Mouse (Mus musculus): ENCODE measurements around the gene Slc7a11. TPM values are rescaled to one million over a fixed set of nuclear protein-coding genes. Genes with fewer than 3 reads are reported as not detected.

Gene Slc7a11
- polyA plus RNA-seq, 1 experiment from 2014 or later = 1.1 TPM

- Histone ChIP-seq H3K27ac (no peak overlapping the region), H3K36me3 (no peaks in the 10 kb centered on the region), H3K9ac (no peak overlapping the region), H3K4me1 (peaks cover 4% of the 10 kb centered on the region), H3K4me2 (no peak overlapping the region), H3K4me3 (no peak overlapping the region), H3K9me3 (no peaks in the 10 kb centered on the region), H3K27me3 (no peaks in the 10 kb centered on the region)
- WGBS = 79% methylated on average over 4 of the region's 4 CpGs
- ATAC-seq (ENCODE audit: insufficient number of reproducible peaks, insufficient read depth, low FRiP score, low TSS enrichment, low read depth) = no peak
Measured at GRCm38 (mm10) chr3:50014396-50014795, 429.0 kb downstream of the Slc7a11 start.

DNA sequence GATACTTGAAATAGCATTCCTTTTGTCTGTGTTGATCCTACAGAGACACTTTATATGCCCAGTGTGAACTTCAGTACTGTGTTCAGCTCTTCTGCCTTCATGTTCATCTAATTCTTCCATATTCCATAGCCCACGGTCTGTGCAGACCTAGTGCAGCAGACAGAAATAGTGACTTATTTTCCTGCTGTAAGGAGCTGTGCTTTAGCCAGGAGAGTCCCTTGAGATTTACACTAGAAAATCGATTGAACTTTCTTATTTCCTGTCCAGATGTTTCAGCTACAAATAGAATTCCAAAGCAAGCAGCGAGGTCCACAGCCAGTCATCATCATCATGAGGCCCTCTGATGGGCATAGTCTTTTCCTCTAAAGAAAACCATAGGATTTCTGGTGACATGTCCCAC, 431.4 kb downstream of the Slc7a11 start:
- no peaks in the 10 kb centered on the region for H3K9me3 ChIP-seq
- H3K27ac ChIP-seq = peak overlapping the region; percentile 68; the same call in 1 of the 2 replicates
- H3K9ac ChIP-seq = no peak overlapping the region
- no peak overlapping the region for H3K4me3 ChIP-seq
- H3K36me3 ChIP-seq = no peaks in the 10 kb centered on the region
- 29% methylated on average over 3 of the region's 3 CpGs for WGBS
- no peaks in the 10 kb centered on the region for H3K27me3 ChIP-seq
- no peak for ATAC-seq (ENCODE audit: insufficient number of reproducible peaks, insufficient read depth, low FRiP score, low TSS enrichment, low read depth)
- no peak overlapping the region for H3K4me2 ChIP-seq
- peaks cover 4% of the 10 kb centered on the region for H3K4me1 ChIP-seq

GRCm38 (mm10) chr3:50003970-50004683, 439.3 kb downstream of the Slc7a11 start:
- no peak overlapping the region for H3K4me2 ChIP-seq
- H3K36me3 ChIP-seq = no peaks in the 10 kb centered on the region
- 0 out of 2 replicates have a peak, but pooled peaks cover 5% of the 10 kb centered on the region for H3K4me1 ChIP-seq
- H3K27ac ChIP-seq = no peak overlapping the region
- no peak overlapping the region for H3K4me3 ChIP-seq
- H3K9ac ChIP-seq = no peak overlapping the region
- H3K9me3 ChIP-seq = no peaks in the 10 kb centered on the region
- H3K27me3 ChIP-seq = no peaks in the 10 kb centered on the region
- WGBS = 64% methylated on average over 5 of the region's 5 CpGs
- no peak for ATAC-seq (ENCODE audit: insufficient number of reproducible peaks, insufficient read depth, low FRiP score, low TSS enrichment, low read depth)

- ATAC-seq (ENCODE audit: insufficient number of reproducible peaks, insufficient read depth, low FRiP score, low TSS enrichment, low read depth) = no peak
- H3K4me3 ChIP-seq = no peak overlapping the region
- no peak overlapping the region for H3K9ac ChIP-seq
- 0 out of 2 replicates have a peak, but pooled peaks cover 5% of the 10 kb centered on the region for H3K4me1 ChIP-seq
- no peaks in the 10 kb centered on the region for H3K27me3 ChIP-seq
- H3K27ac ChIP-seq = no peak overlapping the region
- no peaks in the 10 kb centered on the region for H3K9me3 ChIP-seq
- no peak overlapping the region for H3K4me2 ChIP-seq
- no peaks in the 10 kb centered on the region for H3K36me3 ChIP-seq
Measured at GRCm38 (mm10) chr3:50002067-50002466, 441.3 kb downstream of the Slc7a11 start.

GRCm38 (mm10) chr3:50001635-50002034, 441.8 kb downstream of the Slc7a11 start:
- WGBS = 55% methylated on average over 1 of the region's 1 CpGs
- Histone ChIP-seq H3K9ac (no peak overlapping the region), H3K27ac (no peak overlapping the region), H3K4me1 (0 out of 2 replicates have a peak, but pooled peaks cover 5% of the 10 kb centered on the region), H3K36me3 (no peaks in the 10 kb centered on the region), H3K9me3 (no peaks in the 10 kb centered on the region), H3K4me3 (no peak overlapping the region), H3K27me3 (no peaks in the 10 kb centered on the region), H3K4me2 (no peak overlapping the region)
- ATAC-seq (ENCODE audit: insufficient number of reproducible peaks, insufficient read depth, low FRiP score, low TSS enrichment, low read depth) = no peak

DNA sequence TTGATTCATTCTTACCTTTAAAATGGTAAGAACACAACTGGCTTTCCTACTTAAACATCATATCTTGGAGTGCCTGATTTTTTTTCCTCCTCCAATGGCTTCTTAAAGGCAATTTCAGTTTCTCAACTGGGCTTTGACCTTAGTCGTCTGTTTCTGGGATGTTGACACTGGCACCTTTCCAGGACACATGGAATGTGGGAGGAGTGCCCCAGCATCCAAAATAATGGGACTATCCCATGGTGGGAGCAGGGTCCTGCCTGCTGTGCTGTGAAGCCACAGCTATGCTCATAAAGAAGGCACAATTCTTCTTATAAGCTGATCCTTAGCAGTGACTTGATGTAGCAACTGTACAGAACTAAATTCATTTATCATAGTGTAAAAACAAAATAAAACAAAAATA, 450.5 kb downstream of the Slc7a11 start:
- 17% methylated on average over 1 of the region's 1 CpGs for WGBS
- ATAC-seq (ENCODE audit: insufficient number of reproducible peaks, insufficient read depth, low FRiP score, low TSS enrichment, low read depth) = no peak
- Histone ChIP-seq H3K4me3 (no peak overlapping the region), H3K4me1 (no peaks in the 10 kb centered on the region), H3K9ac (no peak overlapping the region), H3K27me3 (no peaks in the 10 kb centered on the region), H3K27ac (no peak overlapping the region), H3K9me3 (no peaks in the 10 kb centered on the region), H3K36me3 (no peaks in the 10 kb centered on the region), H3K4me2 (no peak overlapping the region)

GRCm38 (mm10) chr3:49987236-49987635, 456.2 kb downstream of the Slc7a11 start:
- H3K9ac ChIP-seq = no peak overlapping the region
- WGBS = 80% methylated on average over 2 of the region's 2 CpGs
- H3K27me3 ChIP-seq = no peaks in the 10 kb centered on the region
- H3K4me3 ChIP-seq = no peak overlapping the region
- H3K27ac ChIP-seq = no peak overlapping the region
- no peak overlapping the region for H3K4me2 ChIP-seq
- no peaks in the 10 kb centered on the region for H3K9me3 ChIP-seq
- H3K4me1 ChIP-seq = no peaks in the 10 kb centered on the region
- ATAC-seq (ENCODE audit: insufficient number of reproducible peaks, insufficient read depth, low FRiP score, low TSS enrichment, low read depth) = no peak
- no peaks in the 10 kb centered on the region for H3K36me3 ChIP-seq

- ATAC-seq (ENCODE audit: insufficient number of reproducible peaks, insufficient read depth, low FRiP score, low TSS enrichment, low read depth) = no peak
Measured at GRCm38 (mm10) chr3:49984795-49985194, 458.6 kb downstream of the Slc7a11 start.

DNA sequence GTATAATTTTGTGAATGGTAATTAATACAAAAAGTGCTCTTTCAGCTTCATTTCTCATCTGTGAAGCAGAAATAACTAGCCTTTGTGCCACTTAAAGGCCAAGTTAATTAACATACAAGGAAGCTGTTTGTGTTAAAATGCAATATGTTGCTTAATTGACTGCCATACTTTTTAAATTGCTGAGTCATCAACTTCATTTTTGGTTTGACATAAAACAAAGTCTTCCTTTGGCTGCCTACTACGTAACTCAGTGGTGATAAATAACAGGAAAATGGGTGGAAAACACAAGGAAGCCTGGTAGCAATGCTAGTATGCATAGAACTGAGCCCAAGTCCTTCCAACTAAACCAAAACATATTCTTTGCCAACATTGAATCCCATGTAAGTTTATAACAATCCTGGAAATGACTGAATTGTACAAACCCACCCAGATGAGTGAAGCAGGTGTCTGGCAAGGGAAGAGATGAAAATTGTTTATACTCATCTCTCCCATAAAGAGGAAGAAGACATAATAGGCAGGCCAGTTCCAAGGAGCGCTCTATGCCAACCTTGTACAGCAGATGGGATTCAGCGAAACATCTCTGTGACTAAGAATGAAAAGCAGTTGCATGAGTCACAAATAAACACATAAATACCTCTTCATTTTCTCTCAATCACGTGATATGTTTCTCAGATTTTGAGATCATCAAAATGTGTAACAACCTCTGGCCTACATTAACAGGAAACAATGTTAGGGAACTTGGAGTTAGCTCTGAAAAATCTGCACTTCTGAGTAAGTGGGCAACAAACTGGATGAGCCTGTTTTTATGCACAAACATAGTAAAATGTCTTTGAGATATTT, 459.8 kb downstream of the Slc7a11 start:
- Histone ChIP-seq H3K27me3 (no peaks in the 10 kb centered on the region), H3K9me3 (no peaks in the 10 kb centered on the region), H3K4me2 (no peak overlapping the region), H3K36me3 (no peaks in the 10 kb centered on the region), H3K27ac (no peak overlapping the region), H3K4me1 (no peaks in the 10 kb centered on the region), H3K4me3 (no peak overlapping the region), H3K9ac (no peak overlapping the region)
- WGBS = 84% methylated on average over 4 of the region's 4 CpGs
- no peak for ATAC-seq (ENCODE audit: insufficient number of reproducible peaks, insufficient read depth, low FRiP score, low TSS enrichment, low read depth)

More at GRCm38 (mm10) chr3:49984795-49985194, 458.6 kb downstream of the Slc7a11 start:
- no peak overlapping the region for H3K4me2 ChIP-seq
- H3K9ac ChIP-seq = no peak overlapping the region
- no peaks in the 10 kb centered on the region for H3K9me3 ChIP-seq
- no peak overlapping the region for H3K27ac ChIP-seq
- no peaks in the 10 kb centered on the region for H3K4me1 ChIP-seq
- 50% methylated on average over 3 of the region's 3 CpGs for WGBS
- no peaks in the 10 kb centered on the region for H3K27me3 ChIP-seq
- no peak overlapping the region for H3K4me3 ChIP-seq
- H3K36me3 ChIP-seq = no peaks in the 10 kb centered on the region

DNA sequence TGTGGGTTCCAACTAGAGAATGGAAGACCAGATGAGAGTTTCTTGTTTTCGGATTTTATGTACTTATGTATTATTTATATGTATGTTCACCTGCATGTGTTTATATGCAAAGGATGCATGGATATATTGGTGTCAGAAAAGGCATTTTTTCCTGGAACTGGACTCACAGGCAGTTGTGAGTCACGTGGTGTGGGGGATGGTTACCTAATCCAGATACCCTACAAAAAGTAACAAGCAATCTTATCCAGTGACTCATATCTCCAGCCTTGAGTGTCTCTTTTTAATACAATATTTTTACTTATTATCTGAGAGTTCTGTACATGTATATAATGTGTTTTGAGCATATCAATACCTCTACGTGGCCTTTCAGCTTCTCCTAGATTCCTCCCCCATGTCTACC, 469.4 kb downstream of the Slc7a11 start:
- ATAC-seq (ENCODE audit: insufficient number of reproducible peaks, insufficient read depth, low FRiP score, low TSS enrichment, low read depth) = no peak
- H3K4me2 ChIP-seq = no peak overlapping the region
- 87% methylated on average over 3 of the region's 3 CpGs for WGBS
- H3K36me3 ChIP-seq = no peaks in the 10 kb centered on the region
- H3K4me1 ChIP-seq = no peaks in the 10 kb centered on the region
- H3K27me3 ChIP-seq = no peaks in the 10 kb centered on the region
- H3K9me3 ChIP-seq = no peaks in the 10 kb centered on the region
- no peak overlapping the region for H3K4me3 ChIP-seq
- no peak overlapping the region for H3K9ac ChIP-seq
- no peak overlapping the region for H3K27ac ChIP-seq

DNA sequence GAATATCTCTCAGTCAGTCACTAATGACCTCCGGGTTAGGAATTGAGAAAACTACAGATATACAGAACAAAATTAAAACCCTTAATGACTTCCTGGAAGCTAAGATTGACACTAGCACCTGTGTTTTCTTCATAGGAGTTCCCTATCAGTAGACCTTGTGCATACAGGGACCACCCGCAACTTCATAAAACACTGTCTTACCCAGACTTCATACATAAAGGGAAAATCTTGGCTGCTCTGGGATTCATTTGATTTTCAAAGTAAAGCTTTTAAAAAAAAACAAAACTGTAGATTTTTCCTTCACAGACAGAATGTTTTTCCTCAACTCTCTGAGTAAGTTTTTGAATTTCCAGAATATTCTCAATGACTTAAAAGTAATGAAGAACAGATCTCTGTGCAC, 477.8 kb downstream of the Slc7a11 start:
- Histone ChIP-seq H3K9ac (no peak overlapping the region), H3K27ac (peak overlapping the region; percentile 48; the same call in 1 of the 2 replicates), H3K4me2 (no peak overlapping the region), H3K9me3 (no peaks in the 10 kb centered on the region), H3K4me3 (no peak overlapping the region), H3K36me3 (no peaks in the 10 kb centered on the region), H3K4me1 (peaks cover 6% of the 10 kb centered on the region), H3K27me3 (no peaks in the 10 kb centered on the region)
- WGBS = 38% methylated on average over 2 of the region's 2 CpGs
- no peak for ATAC-seq (ENCODE audit: insufficient number of reproducible peaks, insufficient read depth, low FRiP score, low TSS enrichment, low read depth)

GRCm38 (mm10) chr3:49960581-49960980, 482.8 kb downstream of the Slc7a11 start:
- ATAC-seq (ENCODE audit: insufficient number of reproducible peaks, insufficient read depth, low FRiP score, low TSS enrichment, low read depth) = no peak
- WGBS = 56% methylated on average over 2 of the region's 2 CpGs
- Histone ChIP-seq H3K9me3 (no peaks in the 10 kb centered on the region), H3K9ac (no peak overlapping the region), H3K27me3 (no peaks in the 10 kb centered on the region), H3K36me3 (no peaks in the 10 kb centered on the region), H3K4me2 (no peak overlapping the region), H3K4me1 (peaks cover 6% of the 10 kb centered on the region), H3K27ac (no peak overlapping the region), H3K4me3 (no peak overlapping the region)
